Mouse (Mus musculus): ENCODE data around the gene Itln1. TPM values are rescaled to one million over a fixed set of nuclear protein-coding genes. Genes with fewer than 3 reads are reported as not detected.
"Not testable (repeated sequence)": the region's sequence is repeated elsewhere in the genome, so short reads cannot be mapped to it uniquely, and the experiment has no call there.

The Itln1 gene
- total RNA-seq, 2 experiments from 2014 or later: not detected

DNA sequence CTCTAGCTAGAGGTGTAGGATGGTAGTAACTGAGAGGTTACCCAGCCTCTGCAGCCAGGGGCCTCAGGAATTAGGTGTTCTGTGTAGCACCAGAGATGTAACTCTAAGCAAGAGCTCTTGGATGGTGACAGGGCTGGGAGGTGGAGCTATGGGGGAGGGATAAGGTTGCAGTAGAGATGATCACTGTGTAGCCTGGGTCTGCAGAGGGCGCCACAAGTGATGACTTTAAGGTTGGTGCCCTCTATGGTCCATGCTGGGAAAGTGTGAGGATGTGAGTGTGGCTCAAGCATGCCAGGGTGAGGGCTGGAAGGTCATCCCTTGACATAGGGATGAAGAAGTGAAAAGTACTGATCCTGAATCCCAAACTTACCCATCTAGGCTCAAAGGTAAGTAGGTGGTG, 20.1 kb downstream of the Itln1 start:
- no peak for DNase-seq (ENCODE audit: low spot score in 2 of 2)

DNA sequence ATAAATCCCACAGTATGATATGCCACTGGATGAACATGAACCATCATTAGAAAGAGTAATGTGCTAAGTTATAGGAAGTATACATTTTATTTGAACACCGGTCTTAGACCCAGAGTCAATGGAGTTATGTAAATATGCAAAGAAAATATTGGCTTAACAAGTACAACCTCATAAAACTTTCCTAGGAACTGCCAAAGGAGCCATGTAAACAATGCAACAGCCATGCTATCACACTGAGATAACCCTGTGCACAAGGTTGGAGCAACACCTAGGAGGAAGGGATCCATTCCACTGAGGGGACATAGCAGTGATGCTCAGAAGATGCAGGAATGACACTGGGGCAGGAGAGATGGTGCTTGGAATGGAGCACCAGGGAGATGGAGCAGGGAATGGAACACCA, 21.3 kb downstream of the Itln1 start:
- DNase-seq (ENCODE audit: low spot score in 2 of 2): no peak

DNA sequence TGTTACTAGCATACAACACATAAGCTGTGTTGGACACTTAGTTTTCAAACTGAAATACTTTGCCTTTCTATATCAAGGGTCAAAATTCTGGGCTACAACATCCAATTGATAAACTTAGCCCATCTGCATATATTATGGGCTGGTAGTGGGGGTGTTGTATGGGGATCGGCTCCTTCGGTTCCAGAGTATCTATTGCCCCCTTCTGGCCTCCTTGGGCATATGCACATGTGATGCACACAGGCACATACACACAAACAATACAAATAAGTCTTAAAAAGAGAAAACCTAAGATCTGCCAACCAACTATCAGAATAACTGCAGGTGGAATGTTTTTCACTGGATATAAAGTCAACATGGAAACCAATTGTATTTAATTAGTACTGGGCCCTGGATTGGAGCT, 21.9 kb downstream of the Itln1 start:
- DNase-seq (ENCODE audit: low spot score in 2 of 2): no peak

DNA sequence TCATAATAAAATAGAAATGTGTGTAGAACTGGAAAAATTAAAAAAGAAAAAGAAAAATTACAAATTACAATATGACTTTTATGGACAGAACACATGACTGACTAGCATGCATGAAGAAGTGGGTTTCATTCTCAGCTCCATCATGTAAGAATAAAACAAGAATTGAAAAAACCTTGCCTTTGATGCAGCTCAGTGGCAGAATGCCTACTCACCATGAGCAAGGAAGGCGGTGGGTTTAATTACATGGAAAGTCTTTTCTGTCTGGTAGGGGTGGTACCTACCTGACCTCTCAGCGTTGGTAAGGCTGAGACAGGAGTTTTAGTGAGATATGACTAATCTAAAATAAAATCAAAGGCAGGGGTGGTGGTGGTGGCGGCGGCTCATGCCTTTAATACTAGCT, 30.5 kb downstream of the Itln1 start:
- no peak for DNase-seq (ENCODE audit: low spot score in 2 of 2)

DNA sequence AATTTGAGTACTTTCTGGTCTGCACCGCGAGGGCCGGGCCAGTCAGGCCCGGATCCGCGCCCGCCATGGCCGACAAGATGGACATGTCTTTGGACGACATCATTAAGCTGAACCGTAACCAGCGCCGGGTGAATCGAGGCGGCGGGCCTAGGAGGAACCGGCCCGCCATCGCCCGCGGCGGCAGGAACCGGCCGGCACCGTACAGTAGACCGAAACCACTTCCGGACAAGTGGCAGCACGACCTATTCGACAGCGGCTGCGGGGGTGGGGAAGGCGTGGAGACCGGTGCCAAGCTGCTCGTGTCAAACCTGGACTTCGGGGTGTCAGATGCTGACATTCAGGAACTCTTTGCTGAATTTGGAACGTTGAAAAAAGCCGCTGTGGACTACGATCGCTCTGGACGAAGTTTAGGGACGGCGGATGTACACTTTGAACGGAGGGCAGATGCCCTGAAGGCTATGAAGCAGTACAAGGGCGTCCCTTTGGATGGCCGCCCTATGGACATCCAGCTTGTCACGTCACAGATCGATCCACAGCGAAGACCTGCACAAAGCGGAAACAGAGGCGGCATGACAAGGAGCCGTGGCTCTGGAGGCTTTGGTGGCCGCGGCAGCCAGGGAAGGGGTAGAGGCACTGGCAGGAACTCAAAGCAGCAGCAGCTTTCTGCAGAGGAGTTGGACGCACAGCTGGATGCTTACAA, 31.4 kb downstream of the Itln1 start:
- peak; percentile 43 to 64 for DNase-seq (ENCODE audit: low spot score in 2 of 2)

DNA sequence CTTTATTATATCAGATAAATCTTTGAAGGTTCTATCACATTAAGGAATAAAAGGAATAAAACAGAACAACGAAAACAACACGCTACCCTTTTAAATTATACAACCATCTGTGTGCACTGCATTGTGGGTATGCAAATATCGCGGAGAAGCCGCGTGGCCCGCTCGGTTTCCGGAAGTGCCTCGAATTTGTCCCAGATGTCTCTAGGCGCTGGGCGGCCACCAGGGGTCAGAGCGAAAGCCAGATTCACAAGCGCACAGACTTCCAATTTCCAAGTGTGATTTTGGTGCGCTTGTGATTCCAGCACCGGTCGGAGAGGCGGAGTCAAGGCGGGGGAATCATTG, 31.9 kb downstream of the Itln1 start, which contains the start of gene Alyref2:
Gene Alyref2, plus strand, starts transcription at position 229 of the 342 bp plus-strand sequence.
- DNase-seq (ENCODE audit: low spot score in 2 of 2): peak; percentile 86 to 89

DNA sequence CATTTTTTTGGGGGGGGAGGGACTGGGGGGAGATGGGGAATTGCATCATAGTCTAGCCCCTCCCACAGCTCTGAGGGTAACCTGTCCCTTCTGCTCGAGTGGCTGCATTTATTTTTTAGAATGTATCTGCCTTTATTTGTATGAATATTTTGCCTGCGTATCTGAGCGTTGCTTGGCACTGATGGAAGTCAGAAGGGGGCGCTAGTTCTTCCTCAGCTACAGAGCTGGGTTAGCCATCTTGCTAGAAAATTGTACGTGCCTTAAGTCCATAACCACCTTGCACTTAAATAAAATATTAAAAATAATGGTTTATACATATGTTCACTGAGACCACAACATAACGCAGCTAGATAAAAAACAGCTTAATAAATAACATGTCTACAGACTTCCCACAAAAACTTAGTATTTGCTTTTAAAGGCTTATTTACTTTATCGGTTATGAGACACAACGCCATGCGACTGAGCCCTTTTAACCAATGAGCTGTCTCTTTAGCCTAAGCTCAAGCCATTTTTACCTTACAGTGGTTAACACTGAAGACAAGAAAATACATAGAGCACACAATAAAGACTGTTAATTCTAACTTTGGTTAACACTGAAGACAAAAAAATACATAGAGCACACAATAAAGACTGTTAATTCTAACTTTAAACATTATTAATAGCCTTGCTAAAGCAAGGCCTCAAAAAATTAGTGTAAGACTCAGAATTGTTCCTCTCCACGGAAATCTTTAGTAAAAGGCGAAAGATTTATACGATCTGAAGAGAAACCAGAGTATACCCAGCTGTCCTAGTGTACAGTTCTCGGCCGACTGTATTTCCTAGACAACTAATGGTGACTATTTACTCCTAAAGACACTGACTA, 32.5 kb downstream of the Itln1 start:
- no peak for DNase-seq (ENCODE audit: low spot score in 2 of 2)

DNA sequence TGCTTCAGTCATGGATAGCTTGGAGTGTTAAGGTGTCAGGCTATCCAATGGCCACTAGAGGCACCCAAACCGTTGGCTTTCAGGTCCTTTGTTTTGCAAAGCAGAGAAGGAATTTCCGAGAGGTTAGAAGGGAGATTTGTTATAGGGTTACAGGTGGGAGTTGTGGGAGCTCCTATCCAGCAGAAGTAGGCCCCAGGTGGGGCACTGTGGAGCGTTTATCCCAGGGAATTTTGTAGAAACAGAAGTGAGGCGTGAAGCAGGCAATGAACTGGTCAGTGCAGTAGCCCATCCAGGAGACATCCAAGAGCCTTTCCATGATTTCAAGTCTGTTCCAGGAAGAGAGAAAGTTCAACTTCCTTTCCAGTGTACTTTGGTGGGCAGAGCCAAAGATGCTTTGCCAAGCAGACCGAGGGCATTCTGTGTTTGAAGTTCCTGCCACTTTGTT, 33.4 kb downstream of the Itln1 start:
- DNase-seq (ENCODE audit: low spot score in 2 of 2): no peak

DNA sequence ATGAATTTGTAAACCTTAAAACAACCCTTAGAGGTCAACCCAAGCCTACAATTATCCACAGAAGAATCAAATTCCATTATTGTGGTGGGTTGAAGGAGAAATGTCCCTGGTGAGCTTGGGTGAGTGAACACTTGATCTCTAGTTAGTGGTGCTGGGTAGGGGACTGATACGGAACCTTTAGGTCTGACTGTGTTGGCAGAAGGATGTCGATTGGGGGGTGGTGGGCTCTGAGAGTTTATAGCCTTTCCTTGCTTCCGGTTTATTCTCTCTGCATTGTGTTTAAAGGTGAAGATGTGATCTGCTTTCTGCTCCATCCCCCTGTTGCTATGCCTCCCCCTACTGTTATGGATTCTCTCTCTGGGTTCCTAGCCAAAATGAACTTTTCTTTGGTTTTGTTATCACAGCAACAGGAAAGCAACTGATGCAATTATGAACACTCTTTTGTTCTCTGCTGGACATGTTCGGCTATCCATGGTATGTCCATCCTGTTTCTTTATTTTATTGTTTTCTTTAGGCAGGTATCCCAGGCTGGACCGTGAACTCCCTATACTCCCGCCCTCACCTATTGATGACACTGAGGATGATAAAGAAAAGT, 34.0 kb downstream of the Itln1 start:
- no peak for DNase-seq (ENCODE audit: low spot score in 2 of 2)

DNA sequence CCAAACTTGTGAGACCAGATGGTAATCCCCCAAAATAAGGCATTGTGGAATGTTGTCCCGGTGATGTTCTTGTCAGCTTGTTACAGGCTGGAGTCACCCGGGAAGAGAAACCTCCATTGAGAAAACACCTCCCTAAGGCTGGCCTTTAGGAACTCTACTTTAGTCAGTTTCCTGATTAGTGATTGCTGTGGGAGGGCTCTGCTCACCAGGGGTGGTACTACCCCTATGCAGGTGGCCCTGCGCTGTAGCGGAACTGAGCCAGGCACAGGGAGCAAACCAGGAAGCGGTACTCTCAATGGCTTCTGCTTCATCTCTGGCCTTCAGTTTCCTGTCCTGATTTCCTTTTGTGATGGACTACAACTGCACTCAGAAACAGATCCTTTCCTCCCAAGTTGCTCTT, 35.2 kb downstream of the Itln1 start:
- no peak for DNase-seq (ENCODE audit: low spot score in 2 of 2)

DNA sequence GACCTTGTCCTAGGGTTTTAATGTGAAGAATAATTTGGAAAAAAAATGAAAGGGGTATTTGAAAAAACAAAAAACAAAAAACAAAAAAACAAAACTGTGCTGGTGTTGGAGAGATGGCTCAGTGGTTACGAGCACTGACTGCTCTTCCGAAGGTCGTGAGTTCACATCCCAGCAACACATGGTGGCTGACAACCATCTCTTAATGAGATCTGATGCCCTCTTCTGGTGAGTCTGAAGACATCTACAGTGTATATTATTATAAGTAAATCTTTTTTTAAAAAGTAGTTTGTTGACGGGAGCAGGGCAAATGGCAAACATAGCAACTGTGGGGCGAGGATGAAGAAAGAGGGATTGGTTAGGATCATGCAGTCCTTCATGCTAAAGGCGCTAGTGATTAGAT, 39.7 kb downstream of the Itln1 start:
- no peak for DNase-seq (ENCODE audit: low spot score in 2 of 2)

DNA sequence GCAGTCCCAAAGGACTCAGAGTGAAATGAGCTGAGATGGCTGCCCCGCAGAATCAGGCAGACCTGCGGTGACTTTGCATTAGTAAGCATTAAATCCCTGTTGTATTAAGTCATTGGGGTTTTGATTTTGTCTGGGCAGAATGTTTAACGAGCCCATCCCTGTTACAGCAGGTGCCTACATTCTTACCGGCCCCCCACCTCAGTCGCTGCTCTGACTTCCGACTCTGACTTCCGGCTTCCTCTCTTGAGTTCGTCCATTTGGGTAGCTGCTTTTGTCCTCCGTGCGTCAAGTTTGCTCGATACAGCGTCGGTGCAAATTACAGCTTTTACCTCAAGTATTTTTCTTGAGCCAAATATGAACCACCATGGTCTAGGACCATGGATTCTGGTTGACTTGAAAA, 40.9 kb downstream of the Itln1 start:
- no peak for DNase-seq (ENCODE audit: low spot score in 2 of 2)

DNA sequence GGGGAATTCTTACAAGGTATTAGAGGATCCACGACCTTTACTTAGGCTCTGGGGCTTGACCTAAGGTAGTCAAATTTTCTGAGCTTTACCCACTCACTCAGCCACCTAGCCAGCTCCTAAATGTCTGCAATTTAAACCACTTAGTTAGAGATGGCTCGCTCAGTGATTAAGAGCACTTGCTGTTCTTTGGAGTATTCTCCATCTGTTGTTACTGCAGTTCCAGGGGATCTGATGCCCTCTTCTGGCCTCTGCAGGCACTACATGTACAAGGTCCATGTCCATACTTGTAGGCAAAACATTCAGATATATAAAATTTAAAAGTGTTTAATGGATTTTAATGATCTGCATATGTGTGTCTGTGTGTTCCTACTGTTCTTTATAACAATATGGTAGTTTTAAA, 56.1 kb downstream of the Itln1 start:
- DNase-seq (ENCODE audit: low spot score in 2 of 2): peak; percentile 71 to 75

DNA sequence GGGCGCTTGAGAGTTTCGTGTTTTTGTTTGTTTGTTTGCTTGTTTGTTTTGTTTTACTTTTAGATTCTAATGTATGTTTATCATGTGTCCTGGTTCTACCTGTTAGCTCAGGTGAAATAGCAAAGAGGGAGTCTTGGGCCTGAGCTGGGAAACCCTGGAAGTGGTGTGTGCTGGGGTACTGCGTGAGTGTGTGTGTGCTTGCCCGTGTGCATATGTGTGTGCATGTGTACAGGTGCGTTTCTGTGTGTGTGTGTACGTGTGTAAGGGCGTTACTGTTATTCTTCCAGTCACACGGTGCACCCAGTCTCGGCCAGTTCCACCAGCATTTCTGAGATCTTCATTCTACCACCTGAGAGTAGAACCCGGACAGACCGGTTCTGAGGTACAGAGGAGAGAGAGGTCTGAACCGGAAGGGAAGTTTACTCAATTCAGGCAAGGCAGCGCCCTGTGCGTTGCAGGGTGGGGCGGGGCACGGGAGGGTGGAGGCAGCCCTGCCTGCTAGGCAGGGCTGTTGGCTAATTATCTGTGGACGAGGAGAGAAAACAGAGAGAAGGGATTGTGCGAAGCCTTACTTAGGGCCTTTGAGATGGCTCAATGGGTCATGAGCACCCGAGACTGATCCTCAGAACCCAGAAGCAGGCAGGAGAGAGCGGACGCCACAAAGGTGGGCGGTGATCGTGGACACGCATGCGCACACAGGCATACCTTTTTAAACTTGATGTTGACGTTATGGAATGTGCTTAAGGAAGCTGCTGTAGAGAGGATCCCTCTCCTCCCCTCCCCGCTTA, 57.1 kb downstream of the Itln1 start:
- DNase-seq (ENCODE audit: low spot score in 2 of 2): no peak

DNA sequence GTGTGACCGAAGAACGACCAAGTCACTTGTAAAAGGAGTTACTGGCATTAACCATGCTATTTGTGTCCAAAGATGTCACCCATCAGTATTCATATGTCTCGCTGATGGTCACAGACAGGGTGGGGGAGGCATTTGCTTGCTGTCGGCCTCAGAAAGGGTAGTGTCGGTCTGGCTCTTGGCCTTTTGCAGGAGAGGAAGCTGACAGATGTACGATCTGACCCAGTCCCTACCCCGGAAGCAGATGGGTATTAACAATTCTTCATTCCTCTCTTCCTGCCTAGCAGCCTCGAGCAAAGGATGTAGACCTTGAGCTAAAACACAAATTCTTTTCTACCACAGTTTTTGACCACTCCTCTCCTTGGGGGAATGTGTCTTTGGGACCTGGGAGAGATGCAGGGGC, 58.0 kb downstream of the Itln1 start:
- no peak for DNase-seq (ENCODE audit: low spot score in 2 of 2)

DNA sequence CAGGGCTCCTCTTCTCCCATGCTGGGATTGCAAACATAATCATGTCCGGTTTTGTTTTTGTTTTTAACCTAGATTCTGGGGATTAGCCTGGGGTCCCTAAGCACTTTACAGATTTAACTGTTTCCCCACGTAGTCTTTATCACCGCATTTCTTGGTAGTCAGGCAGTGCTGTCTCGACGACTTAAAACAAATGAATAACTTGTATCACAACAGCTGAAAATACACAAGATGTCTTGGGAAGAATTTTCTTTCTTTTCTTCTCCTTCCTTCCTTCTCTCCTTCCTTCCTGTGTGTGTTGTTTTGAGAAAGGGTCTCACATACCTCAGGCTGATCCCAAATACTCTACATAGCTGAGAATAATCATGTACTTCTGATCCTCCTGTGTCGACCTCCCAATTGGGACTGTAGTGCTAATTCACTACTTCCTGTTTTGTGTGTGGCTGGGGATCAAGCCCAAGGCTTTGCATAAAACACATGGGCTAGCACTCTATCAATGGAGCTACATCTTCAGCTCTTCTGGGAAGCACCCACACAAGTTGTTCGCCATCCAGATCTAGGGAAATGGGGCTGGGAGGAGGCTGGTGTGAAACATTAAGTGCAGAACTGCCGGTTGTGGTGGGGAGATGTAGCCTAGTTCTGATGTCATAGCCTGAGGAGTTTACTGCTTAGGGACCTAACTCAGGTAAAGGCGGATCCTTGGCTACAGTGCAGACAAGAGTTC, 61.0 kb downstream of the Itln1 start:
- no peak for DNase-seq (ENCODE audit: low spot score in 2 of 2)

DNA sequence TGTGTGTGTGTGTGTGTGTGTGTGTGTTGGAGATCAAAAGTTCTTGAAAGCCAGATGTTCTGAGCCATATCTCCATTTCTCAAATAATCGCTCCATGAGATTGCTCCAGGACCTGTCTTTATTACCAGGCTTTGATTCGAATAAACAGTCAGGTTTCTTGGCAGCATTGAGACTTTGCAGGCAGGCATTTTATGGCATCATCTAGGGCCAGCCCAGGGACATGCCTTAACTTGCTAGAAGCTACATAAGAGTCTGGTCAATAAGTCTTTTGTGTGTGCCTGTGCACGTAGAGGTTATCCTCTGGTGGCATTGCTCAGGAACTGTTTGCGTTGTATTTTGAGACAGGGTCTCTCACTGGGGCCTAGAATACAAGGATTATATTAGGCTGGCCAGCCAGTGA, 61.6 kb downstream of the Itln1 start:
- DNase-seq (ENCODE audit: low spot score in 2 of 2): no peak

DNA sequence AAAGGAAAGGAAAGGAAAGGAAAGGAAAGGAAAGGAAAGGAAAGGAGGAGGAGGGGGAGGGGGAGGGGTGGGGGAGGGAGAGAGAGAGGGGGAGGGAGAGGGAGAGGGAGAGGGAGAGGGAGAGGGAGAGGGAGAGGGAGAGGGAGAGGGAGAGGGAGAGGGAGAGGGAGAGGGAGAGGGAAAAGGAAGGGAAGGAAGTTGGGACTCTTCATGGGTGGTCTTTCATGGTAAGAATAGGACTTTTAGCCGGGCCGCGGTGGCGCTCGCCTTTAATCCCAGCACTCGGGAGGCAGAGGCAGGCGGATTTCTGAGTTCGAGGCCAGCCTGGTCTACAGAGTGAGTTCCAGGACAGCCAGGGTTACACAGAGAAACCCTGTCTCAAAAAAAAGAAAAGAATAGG, 63.2 kb downstream of the Itln1 start:
- DNase-seq (ENCODE audit: low spot score in 2 of 2): not testable (repeated sequence)

DNA sequence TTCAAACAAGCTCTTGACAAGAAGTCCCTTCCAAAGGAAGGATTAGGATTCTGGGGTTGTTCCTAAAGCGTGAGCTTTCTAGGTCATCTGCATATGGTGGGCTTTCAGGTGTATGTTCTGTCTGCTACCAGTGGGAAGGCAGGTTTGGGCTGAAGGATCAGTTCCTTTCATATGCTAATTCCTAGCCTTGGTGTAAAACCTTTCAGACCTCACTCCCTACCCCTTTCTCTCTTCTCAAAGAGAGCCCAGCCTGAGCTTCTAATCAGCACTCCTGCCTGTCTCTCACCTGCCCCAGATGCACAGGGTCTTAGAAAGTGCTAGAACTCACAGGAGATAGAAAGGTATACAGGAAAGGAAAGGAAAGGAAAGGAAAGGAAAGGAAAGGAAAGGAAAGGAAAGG, 63.6 kb downstream of the Itln1 start:
- DNase-seq (ENCODE audit: low spot score in 2 of 2): no peak

DNA sequence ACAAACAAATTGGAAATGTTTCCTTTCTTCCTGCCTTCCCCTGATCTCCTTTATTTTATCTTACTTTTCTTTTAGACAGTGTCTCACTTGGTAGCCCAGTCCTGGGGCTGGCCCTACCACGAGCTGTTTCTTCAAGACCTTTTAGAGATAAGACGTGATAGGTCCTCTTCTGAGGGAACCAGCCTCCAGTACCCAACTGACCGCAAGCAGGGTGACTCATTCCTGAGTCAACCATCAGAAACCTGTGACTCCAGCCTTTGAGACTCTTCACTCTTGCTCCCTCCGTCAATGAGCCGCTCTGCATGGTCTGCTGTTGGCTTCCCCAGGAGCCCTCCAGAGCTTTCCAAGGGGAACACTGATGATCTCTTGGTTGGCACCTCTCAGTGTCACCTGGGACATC, 64.2 kb downstream of the Itln1 start:
- DNase-seq (ENCODE audit: low spot score in 2 of 2): no peak

DNA sequence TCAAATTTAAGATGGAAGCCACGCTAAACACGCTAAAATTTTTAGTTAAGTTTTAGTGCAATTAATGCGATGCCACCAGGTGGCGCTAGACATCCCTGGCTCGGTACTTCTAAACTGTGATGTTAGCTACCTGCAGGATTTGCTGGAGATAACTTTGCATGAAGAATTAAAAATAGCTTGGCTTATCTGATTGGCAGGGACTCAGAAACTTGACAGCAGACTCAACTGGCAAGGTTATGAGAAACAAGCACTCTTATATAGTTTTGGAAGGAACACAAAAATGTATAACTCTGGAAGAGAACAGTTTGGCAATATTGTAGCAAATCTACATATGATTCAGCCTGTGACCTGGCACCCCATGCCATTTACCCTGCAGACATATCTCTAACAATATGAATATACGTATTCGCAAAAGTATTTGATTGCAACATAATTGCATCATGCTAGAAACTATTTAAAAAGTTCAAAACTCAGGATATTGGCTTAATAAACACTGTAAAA, 64.7 kb downstream of the Itln1 start:
- DNase-seq (ENCODE audit: low spot score in 2 of 2): peak; percentile 40 to 70

Data from left cerebral cortex, adult 18-20 months (tissue).